ENCODE assay signal across 8 mouse cellular contexts in the genomic region with DNA sequence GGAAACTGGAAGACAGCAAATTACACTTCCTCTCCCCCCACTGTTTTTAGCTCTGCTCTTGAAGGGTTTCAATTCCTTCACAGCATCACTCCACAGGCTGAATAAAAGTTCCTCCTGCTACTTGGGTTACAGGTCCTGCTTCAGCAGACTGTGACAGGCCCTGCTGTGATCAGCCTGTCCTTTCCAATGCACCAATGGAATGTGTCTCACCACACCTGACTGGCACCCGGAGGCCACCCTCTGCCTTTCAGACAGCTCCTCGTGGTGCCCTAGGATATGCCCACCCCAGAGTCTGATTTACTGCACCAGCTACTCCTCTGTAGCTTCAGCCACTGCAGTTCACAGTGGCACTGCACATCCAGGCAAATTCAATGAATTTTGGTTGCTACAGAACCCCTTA.
A peak's percentile ranks its signal among the peaks of the same experiment; 100 is the strongest.
DNase-seq lines count a peak whose midpoint lies in the region; ATAC-seq lines count a peak whose summit lies in the region.

No protein-coding gene starts in this region.

- H3K9ac ChIP-seq in forebrain, embryonic 13.5 days, result no peak overlapping the region
- no peak overlapping the region for H3K9ac ChIP-seq in kidney, embryonic 15.5 days
- no peak overlapping the region for H3K9ac ChIP-seq in midbrain, embryonic 12.5 days (replicated peaks)

- peak; percentile 26 for DNase-seq in embryonic facial prominence, embryonic 10.5 days (ENCODE audit: low spot score)
- DNase-seq in spleen, adult 18-20 months, result no peak
- no peak for DNase-seq in right cerebral cortex, postnatal 14 days

- no peaks in the 10 kb centered on the region for H3K27me3 ChIP-seq in embryonic facial prominence, embryonic 10.5 days (replicated peaks; ENCODE audit: low read depth, poor library complexity, severe bottlenecking)
- H3K27me3 ChIP-seq in forebrain, embryonic 13.5 days, result no peaks in the 10 kb centered on the region
- H3K27me3 ChIP-seq in kidney, embryonic 15.5 days, result no peaks in the 10 kb centered on the region
- H3K27me3 ChIP-seq in midbrain, embryonic 12.5 days, result no peaks in the 10 kb centered on the region; the same call in 1 of the 2 replicates

- H3K36me3 ChIP-seq in embryonic facial prominence, embryonic 10.5 days (replicated peaks), result peaks cover 10% of the 10 kb centered on the region; the same call in 1 of the 2 replicates
- H3K36me3 ChIP-seq in forebrain, embryonic 13.5 days (ENCODE audit: poor library complexity, severe bottlenecking), result peaks cover 6% of the 10 kb centered on the region
- 0 out of 2 replicates have a peak, but pooled peaks cover 5% of the 10 kb centered on the region for H3K36me3 ChIP-seq in kidney, embryonic 15.5 days
- 0 out of 2 replicates have a peak, but pooled peaks cover 10% of the 10 kb centered on the region for H3K36me3 ChIP-seq in midbrain, embryonic 12.5 days

- H3K4me2 ChIP-seq in forebrain, embryonic 13.5 days, result no peak overlapping the region
- H3K4me2 ChIP-seq in kidney, embryonic 15.5 days, result no peak overlapping the region
- H3K4me2 ChIP-seq in midbrain, embryonic 12.5 days (replicated peaks), result no peak overlapping the region

- peaks cover 35% of the 10 kb centered on the region for H3K4me1 ChIP-seq in embryonic facial prominence, embryonic 10.5 days
- H3K4me1 ChIP-seq in forebrain, embryonic 13.5 days, result peaks cover 21% of the 10 kb centered on the region
- H3K4me1 ChIP-seq in kidney, embryonic 15.5 days, result peaks cover 24% of the 10 kb centered on the region
- H3K4me1 ChIP-seq in midbrain, embryonic 12.5 days, result peaks cover 19% of the 10 kb centered on the region

- 49% methylated on average over 2 of the region's 2 CpGs for WGBS in embryonic facial prominence, embryonic 10.5 days
- 39% methylated on average over 2 of the region's 2 CpGs for WGBS in forebrain, embryonic 13.5 days
- WGBS in kidney, embryonic 15.5 days, result 31% methylated on average over 2 of the region's 2 CpGs
- WGBS in midbrain, embryonic 12.5 days, result 43% methylated on average over 2 of the region's 2 CpGs

- no peaks in the 10 kb centered on the region for H3K9me3 ChIP-seq in embryonic facial prominence, embryonic 10.5 days
- H3K9me3 ChIP-seq in forebrain, embryonic 13.5 days (replicated peaks), result no peaks in the 10 kb centered on the region
- H3K9me3 ChIP-seq in kidney, embryonic 15.5 days (replicated peaks), result no peaks in the 10 kb centered on the region
- H3K9me3 ChIP-seq in midbrain, embryonic 12.5 days, result no peaks in the 10 kb centered on the region

- peak overlapping the region; percentile 83 for H3K27ac ChIP-seq in embryonic facial prominence, embryonic 10.5 days (replicated peaks)
- peak overlapping the region; percentile 32; the same call in 1 of the 2 replicates for H3K27ac ChIP-seq in forebrain, embryonic 13.5 days
- H3K27ac ChIP-seq in kidney, embryonic 15.5 days, result peak overlapping the region; percentile 70
- H3K27ac ChIP-seq in midbrain, embryonic 12.5 days (replicated peaks), result peak overlapping the region; percentile 76

- H3K4me3 ChIP-seq in embryonic facial prominence, embryonic 10.5 days, result no peak overlapping the region
- no peak overlapping the region for H3K4me3 ChIP-seq in forebrain, embryonic 13.5 days
- H3K4me3 ChIP-seq in kidney, embryonic 15.5 days (replicated peaks), result no peak overlapping the region
- H3K4me3 ChIP-seq in midbrain, embryonic 12.5 days, result no peak overlapping the region

- 0 out of 2 replicates have a peak, but pooled peaks have one; percentile 20 for ATAC-seq in forebrain, embryonic 13.5 days
- peak; percentile 94 for ATAC-seq in kidney, embryonic 15.5 days (replicated peaks; ENCODE audit: low FRiP score)
- ATAC-seq in midbrain, embryonic 12.5 days (ENCODE audit: low FRiP score, low read depth), result no peak
- ATAC-seq in activated CD4-positive, CD25-positive, alpha-beta regulatory T cell, adult 4 months, result no peak
- ATAC-seq in erythroid progenitor cell, adult 5-6 weeks (replicated peaks; ENCODE audit: low FRiP score, poor library complexity, severe bottlenecking), result no peak

Comparison
In these comparisons a context has a peak if more than half of its experiments do, and no peak if none do; other contexts are left out.
1. H3K27ac ChIP-seq: peak in every context shown above with its lines; median percentile 83 in embryonic facial prominence, embryonic 10.5 days; 76 in midbrain, embryonic 12.5 days; 70 in kidney, embryonic 15.5 days; 32 in forebrain, embryonic 13.5 days.
2. ATAC-seq: peak in forebrain, embryonic 13.5 days (single experiment) and kidney, embryonic 15.5 days (single experiment); none in midbrain, embryonic 12.5 days (single experiment), activated CD4-positive, CD25-positive, alpha-beta regulatory T cell, adult 4 months (single experiment) and erythroid progenitor cell, adult 5-6 weeks (single experiment).